Mouse (Mus musculus): ENCODE measurements at regions not wholly inside any gene's neighbourhood (a gene's known extent, or its start where the extent isn't known, plus 50 kb on each side); places are given as distances from the start of the nearest gene placed in this dataset.

GRCm38 (mm10) chr10:17538944-17539533 lies 184.0 kb upstream of the Cited2 start:
- TF ChIP-seq POLR2A (IDR thresholded peaks at IDR 0.05; ENCODE audit: extremely low read depth, insufficient read depth, low read length) (no peak), CTCF (IDR thresholded peaks at IDR 0.05; ENCODE audit: low read depth, low read length) (no peak)
